Mouse (Mus musculus) brain, embryonic 14.5 days (tissue): ENCODE measurements at regions not wholly inside any gene's neighbourhood (a gene's known extent, or its start where the extent isn't known, plus 50 kb on each side); places are given as distances from the start of the nearest gene placed in this dataset.
"Not testable (repeated sequence)": the region's sequence is repeated elsewhere in the genome, so short reads cannot be mapped to it uniquely, and the experiment has no call there.

Experiments
- DNase-seq: peaks from one replicate; pipeline ENCODE4 v3.0.0-alpha.2; 2011; ENCODE audit warnings: low read depth
- CTCF ChIP-seq: fragments of 200-500 bp; IDR thresholded peaks from 2 replicates; pipeline ENCODE4 v1.5.1; 2012; ENCODE audit warnings: inconsistent platforms, mild to moderate bottlenecking, moderate library complexity, borderline replicate concordance; ENCODE audit not compliant: insufficient read depth, insufficient read length; ENCODE audit errors: extremely low read depth
- POLR2A ChIP-seq: fragments of 200-500 bp; IDR thresholded peaks from 2 replicates; pipeline ENCODE4 v1.6.1; 2012; ENCODE audit warnings: mild to moderate bottlenecking, inconsistent platforms, borderline replicate concordance; ENCODE audit not compliant: poor library complexity, insufficient read depth, insufficient read length, severe bottlenecking; ENCODE audit errors: extremely low read depth

GRCm38 (mm10) chr3:58267606-58268325, 146.7 kb upstream of the Tsc22d2 start:
- TF ChIP-seq POLR2A (no peak), CTCF (no peak)
- peak; percentile 35 for DNase-seq

- not testable (repeated sequence) for DNase-seq
These were observed 143.1 kb upstream of the Tsc22d2 start for GRCm38 (mm10) chr3:58271441-58271840.

DNA sequence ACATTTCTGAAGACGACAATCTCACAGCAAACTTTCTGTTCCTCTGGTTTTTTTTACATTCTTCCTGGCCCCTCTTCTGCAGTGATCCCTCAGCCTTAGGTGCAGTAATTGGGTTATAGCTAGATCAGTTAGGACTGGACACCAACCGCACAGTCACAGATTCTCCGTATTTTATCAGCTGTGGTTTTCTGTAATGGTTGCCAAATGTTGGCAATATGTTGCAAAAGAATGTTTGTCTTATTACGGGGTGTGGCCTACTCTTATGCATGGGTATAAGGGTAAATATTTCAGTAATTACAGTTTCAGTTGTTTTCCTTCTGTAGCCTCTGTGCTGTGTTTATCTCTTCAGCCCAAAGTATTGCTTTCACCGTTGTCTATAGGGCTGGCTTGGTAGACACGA, 133.2 kb upstream of the Tsc22d2 start:
- no peak for DNase-seq
- TF ChIP-seq CTCF (no peak), POLR2A (no peak)

DNA sequence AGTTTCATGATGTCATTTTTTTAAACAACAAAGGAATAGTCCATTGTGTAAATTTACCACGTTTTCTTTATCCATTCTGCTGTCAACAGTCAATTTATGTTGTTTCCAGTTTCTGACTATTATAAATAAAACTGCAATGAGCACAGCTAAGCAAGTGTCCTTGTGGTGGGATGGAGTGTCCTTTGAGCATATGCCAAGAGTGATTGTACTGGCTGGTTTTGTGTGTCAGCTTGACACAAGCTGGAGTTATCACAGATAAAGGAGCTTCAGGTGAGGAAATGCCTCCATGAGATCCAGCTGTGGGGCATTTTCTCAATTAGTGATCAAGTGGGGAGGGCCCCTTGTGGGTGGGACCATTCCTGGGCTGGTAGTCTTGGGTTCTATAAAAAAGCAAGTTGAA, 130.1 kb upstream of the Tsc22d2 start:
- not testable (repeated sequence) for DNase-seq

GRCm38 (mm10) chr3:58295810-58296209, 118.7 kb upstream of the Tsc22d2 start:
- TF ChIP-seq CTCF (no peak), POLR2A (no peak)
- DNase-seq: no peak

GRCm38 (mm10) chr3:58300213-58300612, 114.3 kb upstream of the Tsc22d2 start:
- TF ChIP-seq POLR2A (no peak), CTCF (no peak)
- no peak for DNase-seq

DNA sequence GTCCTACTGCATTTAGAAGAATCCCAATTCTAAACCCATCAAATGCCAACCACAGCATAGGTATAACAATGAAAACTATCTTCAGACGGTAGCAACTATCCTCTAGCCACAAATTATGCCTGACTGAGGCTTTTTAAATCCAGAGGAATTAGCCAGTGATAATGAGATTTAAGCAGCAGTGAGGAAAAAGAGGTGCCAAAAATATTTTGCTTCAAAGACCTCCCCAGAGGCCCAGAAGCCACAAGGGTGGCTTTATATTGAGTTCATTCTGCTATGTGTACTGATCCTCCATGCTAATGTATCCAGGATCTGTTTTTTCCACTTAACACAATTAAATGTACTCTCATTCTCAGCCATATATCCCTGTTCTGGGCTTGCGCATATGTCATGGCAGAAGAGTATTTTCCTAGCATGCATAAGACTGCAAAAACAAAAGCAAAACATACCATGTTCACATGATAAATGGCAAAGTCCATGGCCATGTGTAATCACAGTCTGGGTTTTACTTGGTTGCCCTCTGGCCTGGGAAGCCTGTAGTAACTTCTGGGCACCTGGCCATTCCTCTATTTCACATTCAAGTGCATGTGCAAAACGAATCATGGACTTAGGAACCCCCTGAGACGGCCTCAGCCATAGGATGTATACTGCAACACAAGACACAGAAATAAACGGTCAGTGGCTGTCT, 113.6 kb upstream of the Tsc22d2 start:
- no peak for TF ChIP-seq POLR2A
- TF ChIP-seq CTCF: no peak
- DNase-seq: peak; percentile 13

DNA sequence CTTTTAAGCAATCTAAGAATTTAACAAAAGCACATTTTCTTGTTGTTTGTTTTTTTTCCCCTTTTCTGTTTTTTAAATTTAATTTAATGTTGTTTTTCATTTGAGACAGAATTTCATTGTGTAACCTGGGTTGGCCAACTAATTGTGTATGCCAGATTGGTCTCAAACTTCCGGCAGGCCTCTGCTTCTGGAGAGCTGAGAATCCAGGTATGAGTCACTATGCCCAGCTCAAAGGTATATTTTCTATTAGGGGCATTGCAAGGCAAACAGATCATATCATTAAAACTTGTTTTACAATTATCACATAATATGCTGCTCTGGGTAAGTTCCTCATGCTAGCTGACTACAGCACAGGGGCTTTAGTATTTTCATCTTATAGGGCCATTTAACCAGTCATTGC, 112.2 kb upstream of the Tsc22d2 start:
- no peak for DNase-seq
- no peak for TF ChIP-seq CTCF
- TF ChIP-seq POLR2A: no peak

GRCm38 (mm10) chr3:58303746-58304145, 110.8 kb upstream of the Tsc22d2 start:
- TF ChIP-seq POLR2A (no peak), CTCF (no peak)
- DNase-seq: peak; percentile 23

- DNase-seq: peak; percentile 14
- TF ChIP-seq POLR2A (no peak), CTCF (no peak)
These were observed 104.9 kb upstream of the Tsc22d2 start for GRCm38 (mm10) chr3:58309601-58310000.

DNA sequence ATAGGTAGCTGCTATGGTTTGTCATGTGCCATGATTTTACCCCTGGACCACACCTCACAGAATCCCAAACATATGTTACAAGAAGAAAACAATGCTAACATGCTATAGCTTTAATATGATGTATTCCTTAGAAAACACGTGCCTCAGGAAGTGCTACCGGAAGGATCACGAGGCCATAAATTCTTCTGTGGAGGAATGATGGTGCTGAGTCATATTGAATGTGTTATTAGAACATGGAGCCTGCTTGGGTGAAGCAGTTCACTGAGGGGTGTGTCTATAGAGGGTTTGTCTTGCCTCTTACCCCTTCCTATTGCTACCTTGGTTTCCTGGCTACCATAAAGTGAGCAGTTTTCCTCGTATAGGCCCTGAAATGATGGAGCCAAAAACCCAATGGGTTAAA, 104.1 kb upstream of the Tsc22d2 start:
- TF ChIP-seq POLR2A (no peak), CTCF (no peak)
- DNase-seq: no peak

- no peak for TF ChIP-seq CTCF
- no peak for TF ChIP-seq POLR2A
These were observed 103.3 kb upstream of the Tsc22d2 start for GRCm38 (mm10) chr3:58311104-58311685.

More at GRCm38 (mm10) chr3:58311104-58311685, 103.3 kb upstream of the Tsc22d2 start:
- no peak for DNase-seq
